Mouse (Mus musculus): ENCODE results near the gene Sh3yl1. TPM values are rescaled to one million over a fixed set of nuclear protein-coding genes. Genes with fewer than 3 reads are reported as not detected.
A peak's percentile ranks its signal among the peaks of the same experiment; 100 is the strongest.

Gene Sh3yl1
- 5.1 and 6.0 TPM in 2 replicates for polyA plus RNA-seq (2012; rRNA removed)

- under 1% methylated on average over 52 of the region's 52 CpGs for WGBS
- DNase-seq (ENCODE audit: low read depth, low spot score): peak; percentile 61
Measured at GRCm38 (mm10) chr12:30911261-30912047, at the start of gene Sh3yl1, which contains the start of gene Acp1. Gene Sh3yl1 (plus strand): TSS chr12:30911668. Gene Acp1 (minus strand): TSS chr12:30911589.

- WGBS: 59% methylated on average over 2 of the region's 2 CpGs
- no peak for DNase-seq (ENCODE audit: low read depth, low spot score)
Measured at GRCm38 (mm10) chr12:30864347-30864746, 47.1 kb upstream of the Sh3yl1 start.

- no peak for DNase-seq (ENCODE audit: low read depth, low spot score)
- 49% methylated on average over 4 of the region's 4 CpGs for WGBS
Measured at GRCm38 (mm10) chr12:30865781-30866180, 45.7 kb upstream of the Sh3yl1 start.

GRCm38 (mm10) chr12:30879447-30879846 is 32.0 kb upstream of the Sh3yl1 start:
- DNase-seq (ENCODE audit: low read depth, low spot score): no peak
- 71% methylated on average over 6 of the region's 6 CpGs for WGBS

- no peak for DNase-seq (ENCODE audit: low read depth, low spot score)
- WGBS: 35% methylated on average over 4 of the region's 4 CpGs
Measured at GRCm38 (mm10) chr12:30883592-30883985, 27.9 kb upstream of the Sh3yl1 start.

GRCm38 (mm10) chr12:30883986-30884621 is 27.4 kb upstream of the Sh3yl1 start, which contains the start of gene Alkal2:
Gene Alkal2 (plus strand): TSS chr12:30884322.
- WGBS: under 1% methylated on average over 58 of the region's 58 CpGs
- DNase-seq (ENCODE audit: low read depth, low spot score): no peak

- no peak for DNase-seq (ENCODE audit: low read depth, low spot score)
- 14% methylated on average over 39 of the region's 39 CpGs for WGBS
Measured at GRCm38 (mm10) chr12:30884622-30885230, 26.7 kb upstream of the Sh3yl1 start.

GRCm38 (mm10) chr12:30885891-30886290 is 25.6 kb upstream of the Sh3yl1 start:
- DNase-seq (ENCODE audit: low read depth, low spot score): no peak
- WGBS: 67% methylated on average over 6 of the region's 6 CpGs

GRCm38 (mm10) chr12:30888003-30888402 is 23.5 kb upstream of the Sh3yl1 start:
- DNase-seq (ENCODE audit: low read depth, low spot score): no peak
- WGBS: 89% methylated on average over 4 of the region's 4 CpGs

- 28% methylated on average over 5 of the region's 5 CpGs for WGBS
Measured at GRCm38 (mm10) chr12:30890067-30890466, 21.4 kb upstream of the Sh3yl1 start.

GRCm38 (mm10) chr12:30891438-30891837 is 20.0 kb upstream of the Sh3yl1 start:
- 76% methylated on average over 7 of the region's 7 CpGs for WGBS

More at GRCm38 (mm10) chr12:30890067-30890466, 21.4 kb upstream of the Sh3yl1 start:
- DNase-seq (ENCODE audit: low read depth, low spot score): no peak

GRCm38 (mm10) chr12:30897039-30897438 is 14.4 kb upstream of the Sh3yl1 start:
- DNase-seq (ENCODE audit: low read depth, low spot score): peak; percentile 16
- WGBS: 30% methylated on average over 4 of the region's 4 CpGs

More at GRCm38 (mm10) chr12:30891438-30891837, 20.0 kb upstream of the Sh3yl1 start:
- no peak for DNase-seq (ENCODE audit: low read depth, low spot score)

GRCm38 (mm10) chr12:30908658-30909057 is 2.8 kb upstream of the Sh3yl1 start:
- DNase-seq (ENCODE audit: low read depth, low spot score): no peak
- WGBS: 75% methylated on average over 1 of the region's 1 CpGs

- WGBS: 68% methylated on average over 2 of the region's 2 CpGs
- DNase-seq (ENCODE audit: low read depth, low spot score): no peak
Measured at GRCm38 (mm10) chr12:30909881-30910280, 1.6 kb upstream of the Sh3yl1 start.

- no peak for DNase-seq (ENCODE audit: low read depth, low spot score)
- WGBS: 6% methylated on average over 8 of the region's 8 CpGs
Measured at GRCm38 (mm10) chr12:30910860-30911259, 608 bp upstream of the Sh3yl1 start.

- peak; percentile 67 for DNase-seq (ENCODE audit: low read depth, low spot score)
- WGBS: under 1% methylated on average over 19 of the region's 19 CpGs
Measured at GRCm38 (mm10) chr12:30912048-30912381, 547 bp downstream of the Sh3yl1 start.

GRCm38 (mm10) chr12:30912840-30913239 is 1.4 kb downstream of the Sh3yl1 start:
- WGBS: 29% methylated on average over 3 of the region's 3 CpGs
- DNase-seq (ENCODE audit: low read depth, low spot score): peak; percentile 18

- no peak for DNase-seq (ENCODE audit: low read depth, low spot score)
- 88% methylated on average over 3 of the region's 3 CpGs for WGBS
Measured at GRCm38 (mm10) chr12:30922401-30922800, 10.9 kb downstream of the Sh3yl1 start.

GRCm38 (mm10) chr12:30928182-30928581 is 16.7 kb downstream of the Sh3yl1 start:
- no peak for DNase-seq (ENCODE audit: low read depth, low spot score)
- WGBS: 90% methylated on average over 6 of the region's 6 CpGs

GRCm38 (mm10) chr12:30933299-30933698 is 21.8 kb downstream of the Sh3yl1 start:
- DNase-seq (ENCODE audit: low read depth, low spot score): peak; percentile 66
- 29% methylated on average over 2 of the region's 2 CpGs for WGBS

Measured in large intestine, adult 2 months (tissue).